Mouse (Mus musculus): Measurements from ENCODE around the gene Tnpo1. TPM values are rescaled to one million over a fixed set of nuclear protein-coding genes. Genes with fewer than 3 reads are reported as not detected.

The Tnpo1 gene
- 10 to 100 TPM; 95.4 to 97.2 TPM for total RNA-seq (2021)

DNA sequence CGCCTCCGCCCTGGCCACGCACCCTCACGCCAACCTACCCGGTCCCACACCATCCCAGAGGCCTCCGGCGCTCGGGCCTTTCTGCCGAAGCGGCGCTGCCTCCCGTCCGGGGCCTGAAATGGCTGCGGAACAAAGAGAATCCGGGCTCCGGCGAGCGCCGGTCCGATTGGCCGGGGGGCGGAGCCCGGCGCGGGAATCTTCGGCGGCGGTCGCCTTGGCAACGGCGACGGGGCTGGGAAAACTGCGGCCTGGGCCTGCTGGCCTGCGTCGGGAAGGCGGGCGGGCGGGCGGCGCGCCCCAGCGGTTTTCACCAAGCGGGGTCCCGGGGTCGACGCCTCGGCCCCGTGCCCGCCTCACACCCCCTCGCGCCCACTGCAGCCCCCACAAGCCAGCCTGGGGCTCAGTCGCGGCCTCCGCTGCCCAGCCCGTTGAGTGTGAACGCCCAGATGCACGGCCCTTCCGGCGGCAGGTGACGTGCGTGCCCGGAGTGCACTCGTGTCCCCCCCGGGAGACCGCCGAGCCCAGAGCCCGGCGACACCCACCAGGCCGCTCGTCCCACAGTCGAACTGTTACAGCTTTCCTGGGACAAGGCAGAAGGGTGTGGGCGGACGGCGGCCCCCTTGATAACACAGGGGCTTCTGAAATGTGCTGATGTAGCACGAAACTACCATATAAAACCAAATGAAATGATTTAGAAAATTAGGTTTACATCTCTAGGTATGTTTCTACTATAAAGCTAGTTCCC lies at the start of gene Tnpo1:
TSS of gene Tnpo1 (minus strand) at position 172 of the 745 bp plus-strand sequence.
- peak; percentile 96 for DNase-seq

DNA sequence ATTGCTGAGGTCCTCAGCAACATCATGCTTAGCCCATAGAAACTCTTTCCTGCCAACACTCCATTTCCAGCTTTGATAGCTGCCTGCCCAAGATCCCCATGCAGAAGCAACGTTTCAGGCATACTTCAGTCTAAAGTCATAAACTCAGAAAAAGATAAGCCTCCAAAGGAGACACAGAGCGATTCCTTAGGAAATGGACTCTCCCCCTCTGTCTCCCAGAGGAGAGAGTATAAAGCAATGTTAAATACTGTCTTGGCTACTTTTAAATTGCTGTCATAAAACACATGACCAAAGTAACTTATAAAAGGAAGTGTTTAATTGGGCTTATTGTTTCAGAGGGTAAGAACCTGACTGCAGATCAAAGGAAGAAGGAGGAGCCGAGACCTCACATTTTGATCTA lies 45.9 kb upstream of the Tnpo1 start:
- no peak for DNase-seq

DNA sequence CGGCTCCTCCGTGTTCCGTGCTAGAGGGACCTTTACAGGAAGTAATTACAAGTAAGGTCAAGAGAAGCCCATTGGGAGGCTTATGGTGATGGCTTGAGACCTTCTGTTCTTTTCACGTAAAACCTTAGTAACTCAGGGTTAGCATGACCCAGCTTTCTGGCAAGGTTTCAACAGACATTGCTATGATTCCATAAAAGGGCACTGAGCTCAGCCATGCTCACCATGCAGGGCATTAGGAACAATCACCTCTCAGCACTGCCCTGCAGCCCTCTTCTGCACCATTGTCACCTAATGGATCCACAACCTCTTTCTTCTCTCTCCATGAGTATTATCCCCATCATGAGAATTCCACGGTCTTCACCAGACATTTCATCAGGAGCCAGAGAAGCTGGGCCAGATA lies 45.5 kb upstream of the Tnpo1 start:
- no peak for DNase-seq

DNA sequence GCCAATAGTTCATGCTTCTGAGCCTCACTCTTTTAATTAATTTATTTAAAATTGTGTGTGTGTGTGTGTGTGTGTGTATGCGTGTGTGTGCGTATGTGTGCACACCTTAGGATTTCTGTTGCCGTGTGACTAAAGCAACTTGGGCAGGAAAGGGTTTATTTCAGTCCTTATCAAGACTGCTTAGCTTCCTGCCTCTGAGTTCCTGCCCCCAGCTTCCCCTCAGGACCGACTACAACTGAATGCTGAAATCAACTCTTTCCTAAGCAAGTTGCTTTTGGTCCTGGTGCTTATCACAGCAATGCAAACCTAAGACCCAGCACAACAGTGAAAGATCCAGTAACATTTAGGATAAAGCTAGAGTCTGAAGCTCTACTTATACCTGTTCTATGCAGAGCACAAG lies 42.3 kb upstream of the Tnpo1 start:
- no peak for DNase-seq

DNA sequence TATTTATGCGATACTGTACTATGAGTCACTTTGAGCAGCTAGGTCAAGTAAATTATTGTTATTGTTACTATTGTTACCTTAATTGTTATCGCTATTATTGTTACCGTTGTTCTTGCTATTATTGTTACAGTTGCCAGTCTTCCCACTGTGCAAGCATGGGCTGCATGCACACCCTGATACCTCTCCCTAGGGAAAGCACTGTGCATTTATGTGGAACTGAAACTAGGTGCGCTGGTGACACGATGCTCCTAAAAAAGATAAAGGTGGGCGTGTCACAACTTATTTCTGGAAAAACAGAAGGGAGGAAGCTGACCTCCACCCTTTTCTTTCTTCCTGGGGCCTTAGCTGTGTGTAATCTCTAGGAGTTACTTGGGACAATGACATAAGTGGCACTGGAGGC lies 41.8 kb upstream of the Tnpo1 start:
- DNase-seq: no peak

DNA sequence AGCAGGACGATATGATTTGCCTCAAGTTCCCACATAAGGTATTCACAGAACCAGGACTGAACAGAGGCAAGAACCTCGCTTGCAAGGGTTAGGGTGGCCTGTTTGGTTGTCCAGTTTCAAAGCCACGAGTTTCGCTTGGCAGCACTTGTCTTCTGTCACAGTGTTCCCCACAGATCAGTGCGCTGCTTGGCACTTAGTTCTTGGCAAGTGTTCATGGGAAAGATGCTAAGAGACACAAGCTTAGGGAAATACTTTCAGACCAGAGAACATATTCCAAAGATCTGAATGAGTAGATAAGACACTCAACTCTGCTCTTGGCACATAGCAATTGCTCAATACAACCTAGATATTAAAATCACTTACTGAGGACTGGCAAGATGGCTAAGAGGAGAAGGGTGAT lies 40.4 kb upstream of the Tnpo1 start:
- no peak for DNase-seq

DNA sequence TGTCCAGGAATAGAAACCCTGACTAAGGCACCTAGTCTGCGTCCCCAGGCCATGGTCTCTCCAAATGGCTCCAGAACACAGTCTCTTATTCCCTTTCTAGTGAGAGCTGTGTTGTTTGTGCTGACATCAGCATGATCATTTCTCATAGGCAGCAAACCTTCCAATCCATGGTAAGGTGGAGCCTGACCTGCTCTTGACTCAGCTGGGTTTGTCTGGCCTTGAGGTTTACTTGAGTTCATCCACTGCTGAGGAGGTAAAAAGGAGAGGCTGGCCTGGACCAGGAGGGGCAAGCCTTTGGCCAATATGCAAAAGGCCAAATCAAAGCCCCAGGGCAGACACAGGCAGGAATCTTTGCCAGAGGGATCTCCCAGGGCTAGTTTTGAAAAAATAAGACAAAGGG lies 37.4 kb upstream of the Tnpo1 start:
- no peak for DNase-seq

DNA sequence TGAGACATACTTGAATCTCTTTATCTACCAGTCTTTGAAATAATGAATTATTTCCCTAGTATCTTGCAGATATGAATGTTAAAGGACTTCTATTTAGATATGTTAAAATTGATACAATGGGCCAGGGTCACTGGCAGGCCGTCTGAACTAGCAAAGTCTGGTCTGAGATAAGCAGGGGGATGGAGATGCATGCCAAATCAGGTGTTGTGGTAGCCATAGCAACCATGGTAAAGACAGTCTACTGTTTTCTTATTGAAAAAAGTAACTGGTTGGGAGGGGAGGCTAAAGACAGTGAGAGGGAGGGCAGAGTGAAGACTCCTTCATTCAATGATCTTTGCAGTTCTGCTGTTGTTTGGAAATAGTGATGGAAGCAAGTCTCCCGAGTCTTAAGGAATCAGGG lies 32.0 kb upstream of the Tnpo1 start:
- DNase-seq: no peak

DNA sequence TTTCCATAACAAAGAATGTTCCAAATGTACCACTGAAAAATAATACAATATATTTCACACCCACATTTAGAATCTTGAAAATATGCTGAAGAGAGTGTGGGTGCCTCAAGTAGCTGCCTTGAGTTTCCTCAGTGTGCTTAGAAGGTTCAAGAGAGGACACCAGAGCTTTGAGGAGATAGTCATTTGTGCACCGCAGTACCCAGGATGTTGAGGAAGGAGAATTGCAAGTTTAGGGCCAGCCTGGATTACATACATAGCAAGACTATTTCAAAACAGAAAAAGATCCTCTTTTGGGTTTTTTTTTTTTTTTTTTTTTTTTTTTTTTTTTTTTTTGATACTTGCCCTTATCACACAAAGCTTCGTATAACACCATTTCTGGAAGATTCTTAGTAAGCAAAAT lies 30.0 kb upstream of the Tnpo1 start:
- DNase-seq: no peak

DNA sequence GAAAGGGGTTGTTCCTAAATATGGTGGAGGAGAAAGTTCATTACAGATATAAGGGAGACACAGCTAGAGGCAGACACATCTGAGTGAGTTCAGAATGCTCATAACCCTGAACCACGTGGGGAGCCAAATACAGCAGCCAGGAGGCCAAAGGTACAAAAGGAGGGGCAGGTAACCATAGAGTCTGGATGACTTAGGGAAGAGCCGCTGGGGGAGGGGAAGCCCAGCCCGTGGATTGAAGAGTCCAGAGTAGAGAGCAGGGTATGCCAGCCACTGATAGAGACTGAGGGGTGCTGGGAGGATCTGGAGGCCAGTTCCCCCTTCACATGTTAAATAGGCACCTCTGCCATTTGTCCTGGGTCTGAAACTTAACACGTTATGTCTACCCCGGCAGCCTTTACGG lies 29.5 kb upstream of the Tnpo1 start:
- no peak for DNase-seq

DNA sequence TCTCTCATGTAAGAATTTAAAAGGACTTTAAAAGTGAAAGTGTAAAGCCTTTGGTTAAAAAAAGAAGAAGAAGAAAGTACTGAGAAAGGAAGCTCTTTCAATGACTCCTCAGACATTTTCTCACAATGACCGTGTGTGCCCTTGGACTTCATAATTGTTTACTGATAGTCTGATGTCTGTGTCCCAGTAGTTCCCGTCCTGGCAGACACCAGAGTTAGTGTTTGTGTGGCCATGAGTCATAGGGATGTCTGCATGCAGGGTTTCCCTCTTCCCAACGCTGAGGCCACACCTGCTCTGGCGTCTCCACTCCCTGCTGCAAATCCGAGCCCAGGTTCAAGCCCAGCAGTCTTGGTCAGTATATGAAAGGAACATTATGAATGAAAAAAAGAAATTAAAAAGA lies 29.0 kb upstream of the Tnpo1 start:
- peak; percentile 26 for DNase-seq

DNA sequence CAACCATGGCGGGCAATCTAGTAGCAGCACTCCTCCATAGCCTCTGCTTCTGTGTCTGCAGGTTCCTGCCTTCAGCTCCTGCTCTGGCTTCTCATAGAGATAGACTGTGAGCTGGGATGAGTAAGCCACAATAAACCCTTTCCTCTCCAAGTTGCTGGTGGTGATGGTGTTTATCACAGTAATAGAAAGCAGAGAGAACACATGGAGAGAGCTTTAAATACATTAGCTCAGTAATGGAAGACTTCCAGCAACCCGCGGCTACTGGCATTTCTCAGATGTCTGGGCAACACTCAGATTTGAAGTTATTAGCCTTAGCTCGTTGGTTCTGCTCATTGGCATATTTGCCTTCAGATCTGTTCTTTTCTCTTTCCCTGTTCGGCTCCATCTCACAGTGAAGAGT lies 27.6 kb upstream of the Tnpo1 start:
- no peak for DNase-seq

DNA sequence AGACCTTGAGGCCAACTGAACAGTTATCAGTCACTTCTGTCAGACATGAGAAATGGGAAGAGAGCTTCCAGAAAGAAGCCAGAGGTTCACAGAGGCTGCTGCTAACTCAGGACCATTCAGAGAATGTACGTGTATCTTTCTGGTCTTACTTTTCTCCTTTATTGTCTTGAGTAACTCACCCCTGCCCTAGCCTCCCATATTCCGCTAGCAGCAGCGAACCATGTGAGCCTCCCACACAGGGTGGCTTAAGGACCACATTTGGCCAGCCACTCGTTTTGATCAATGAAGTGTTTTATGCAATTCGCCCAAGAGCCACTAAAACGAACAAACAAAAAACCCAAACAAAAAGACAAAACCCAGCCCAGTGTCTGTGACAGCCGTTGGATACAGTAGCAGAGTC lies 25.8 kb upstream of the Tnpo1 start:
- no peak for DNase-seq

DNA sequence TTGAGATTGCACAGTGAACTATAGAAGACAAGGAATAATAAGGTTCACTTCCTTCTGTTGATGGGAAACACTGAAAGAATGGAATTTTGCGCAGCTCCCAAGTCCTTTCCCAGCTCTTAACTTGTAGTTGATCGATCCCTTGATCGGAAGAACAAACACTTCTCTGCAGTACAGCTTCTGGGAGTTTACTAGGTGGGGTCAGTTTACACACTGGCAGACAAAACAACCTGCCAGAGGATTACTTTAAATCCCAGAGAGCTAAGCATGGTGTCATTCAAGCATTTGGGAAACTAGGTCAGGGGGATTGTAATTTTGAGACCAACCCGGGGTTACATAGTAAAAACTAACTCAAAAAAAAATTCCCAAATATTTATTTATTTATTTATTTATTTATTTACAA lies 22.0 kb upstream of the Tnpo1 start:
- DNase-seq: no peak

DNA sequence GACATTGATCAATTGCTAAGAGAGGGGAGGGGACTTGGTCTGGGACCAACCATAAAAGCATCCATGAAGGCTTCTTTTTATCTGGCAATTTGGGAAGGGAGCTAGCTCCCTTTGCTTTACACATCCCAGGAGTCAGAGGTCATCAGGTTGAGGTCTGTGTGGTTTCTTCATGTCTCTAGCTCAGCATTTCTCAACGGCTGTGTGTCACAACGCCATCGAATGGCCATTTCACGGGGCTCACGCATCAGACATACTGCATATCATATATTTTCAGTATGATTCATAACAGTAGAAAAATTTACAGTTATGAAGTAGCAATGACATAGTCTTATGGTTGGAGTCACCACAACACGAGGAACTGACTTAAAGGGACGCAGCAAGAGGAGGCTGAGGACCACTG lies 20.2 kb upstream of the Tnpo1 start:
- DNase-seq: no peak

DNA sequence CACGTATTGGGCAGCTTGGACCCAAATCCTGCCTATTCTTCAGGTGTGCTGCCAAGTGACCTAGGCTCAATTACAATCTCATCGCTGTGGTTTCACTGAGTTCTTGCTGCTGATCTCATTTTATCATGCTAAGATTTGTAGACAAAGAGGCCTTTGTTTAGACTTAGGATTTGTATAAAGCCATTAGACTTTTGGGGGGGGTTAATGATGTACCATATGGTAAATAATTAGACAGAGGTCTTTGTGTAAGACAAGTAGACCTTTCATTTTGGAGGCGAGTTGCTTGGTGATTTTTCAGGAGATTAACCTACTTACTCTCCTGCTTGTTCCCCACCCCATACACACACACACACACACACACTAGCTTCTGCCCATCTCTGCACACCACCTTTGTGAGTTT lies 19.7 kb upstream of the Tnpo1 start:
- DNase-seq: no peak

DNA sequence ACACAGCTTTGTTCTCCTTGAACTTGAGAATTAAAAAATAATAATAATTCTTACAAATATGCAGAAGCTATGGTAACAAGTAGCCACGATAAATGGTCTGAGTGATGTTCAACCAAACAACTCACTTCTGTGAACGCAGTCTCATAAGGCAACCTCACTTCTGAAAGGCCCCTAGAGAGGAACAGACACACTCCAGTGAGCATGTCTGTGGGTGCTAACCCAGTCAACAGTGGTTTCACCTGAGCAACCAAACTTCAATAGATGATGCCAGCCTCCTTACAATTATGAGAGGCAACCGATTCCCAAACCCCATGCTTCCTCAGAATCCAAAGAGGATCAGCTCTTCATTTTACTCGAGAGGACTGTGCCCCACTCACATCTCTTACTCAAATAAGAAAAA lies 19.2 kb upstream of the Tnpo1 start:
- no peak for DNase-seq

DNA sequence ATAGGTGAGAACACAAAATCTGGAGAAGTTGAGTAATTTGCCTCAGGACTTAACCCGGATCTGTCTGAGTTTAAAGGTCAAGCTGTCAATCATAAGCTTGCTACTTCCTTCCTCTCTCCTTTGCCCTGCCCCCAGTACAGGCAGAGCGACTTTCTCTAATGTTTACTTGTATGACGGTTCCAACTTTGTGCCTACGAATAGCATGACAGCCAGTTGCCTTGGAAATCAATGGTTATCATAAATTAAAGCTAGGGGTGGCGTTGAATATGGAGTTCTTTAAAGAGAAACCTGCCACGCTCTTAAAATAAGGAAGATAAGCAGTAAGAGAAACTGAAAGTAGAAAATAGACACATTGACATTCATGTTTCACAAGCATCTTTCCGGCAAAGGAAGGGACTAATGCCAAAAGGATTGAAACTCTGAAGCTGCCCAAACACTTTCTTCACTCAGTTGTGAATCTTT lies 18.5 kb upstream of the Tnpo1 start:
- no peak for DNase-seq

DNA sequence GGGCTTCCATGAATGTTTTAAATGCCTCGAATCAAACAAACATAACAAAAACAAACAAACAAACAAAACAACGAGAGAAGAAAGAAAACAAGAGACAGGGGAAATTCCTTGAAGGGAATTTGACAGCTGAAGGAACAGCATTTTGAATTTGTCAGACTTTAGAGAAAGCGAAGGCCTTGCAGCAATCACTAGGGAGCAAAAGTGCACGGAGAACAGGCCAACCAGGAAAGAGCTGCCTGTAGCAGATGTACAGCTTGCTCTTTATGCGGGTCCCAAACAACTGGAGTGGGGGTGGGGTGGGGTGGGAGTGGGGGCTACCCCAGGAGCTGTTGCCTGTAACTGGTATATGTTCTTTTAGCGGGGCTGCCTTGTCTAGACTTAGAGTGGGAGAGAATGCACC lies 16.2 kb upstream of the Tnpo1 start:
- DNase-seq: no peak

DNA sequence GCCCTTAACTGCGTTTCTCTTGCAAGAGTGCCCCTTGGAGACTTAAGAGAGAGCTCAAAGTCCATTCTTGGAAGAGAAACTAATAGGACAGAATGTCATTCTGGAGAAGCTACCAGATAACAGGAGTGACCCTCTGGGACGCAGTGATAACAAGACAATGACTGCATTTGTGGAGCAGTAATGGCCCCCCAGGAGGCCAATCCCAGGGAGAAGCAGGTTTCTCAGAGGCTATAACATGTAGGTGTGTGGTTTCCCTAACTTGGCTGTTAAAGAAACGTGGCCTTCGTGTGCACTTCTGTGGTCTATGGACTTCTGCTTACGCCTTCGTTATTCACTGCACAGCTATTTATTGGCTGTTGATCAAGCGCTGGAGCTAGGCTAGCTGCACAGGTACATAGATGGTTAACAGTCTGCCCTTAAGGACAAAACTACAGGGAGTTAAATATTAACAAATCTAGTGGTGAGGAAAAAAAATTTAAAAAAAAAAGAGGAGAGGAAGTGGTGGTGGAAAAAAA lies 15.7 kb upstream of the Tnpo1 start:
- DNase-seq: no peak

DNA sequence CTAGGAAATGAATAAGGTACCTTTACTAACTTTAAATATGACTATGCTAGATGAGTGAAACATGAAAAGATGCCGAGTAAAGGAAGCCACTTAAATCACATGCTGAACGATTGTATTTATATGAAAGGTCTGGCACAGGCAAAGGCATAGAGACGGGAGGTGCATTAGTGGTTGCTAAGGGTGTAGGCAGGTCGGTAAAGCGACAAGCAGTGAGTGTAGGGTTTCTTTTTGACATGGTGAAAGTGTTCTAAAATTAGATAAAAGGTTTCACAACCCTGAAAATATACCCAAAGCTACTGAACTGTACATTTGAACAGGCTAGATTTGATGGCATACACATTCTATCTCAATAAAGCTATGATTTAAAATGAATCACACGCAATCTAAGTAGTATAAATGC lies 10.9 kb upstream of the Tnpo1 start:
- no peak for DNase-seq

DNA sequence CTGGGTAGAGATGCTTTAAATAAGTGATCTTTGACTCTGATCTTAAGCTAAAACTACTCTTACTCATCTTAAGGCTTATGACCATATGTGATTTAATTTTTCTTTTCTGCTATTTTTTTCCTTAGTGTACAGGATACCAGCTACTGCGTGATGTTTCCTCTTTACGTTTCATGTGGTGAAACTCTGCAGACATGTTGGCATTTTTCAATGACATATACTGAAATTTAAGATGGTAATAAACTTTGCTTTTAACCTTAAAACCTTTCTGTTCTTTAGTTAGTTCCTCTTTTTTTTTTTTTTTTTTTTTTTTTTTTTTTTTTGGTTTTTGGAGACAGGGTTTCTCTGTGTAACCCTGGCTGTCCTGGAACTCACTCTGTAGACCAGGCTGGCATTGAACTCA lies 2.7 kb upstream of the Tnpo1 start:
- DNase-seq: no peak

DNA sequence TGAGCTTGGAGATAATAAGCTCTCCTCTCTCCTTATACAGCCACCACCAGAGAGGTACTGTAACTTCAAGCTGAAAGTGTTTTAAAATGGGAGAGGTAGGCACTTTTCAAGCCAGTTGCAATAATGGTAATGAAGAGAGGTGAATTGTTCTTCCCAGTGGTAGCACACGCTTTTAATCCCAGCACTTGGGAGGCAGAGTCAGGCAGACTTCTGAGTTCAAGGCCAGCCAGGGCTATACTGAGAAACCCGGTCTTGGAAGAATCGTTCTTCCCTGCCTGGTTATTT lies 716 bp upstream of the Tnpo1 start:
- DNase-seq: no peak

DNA sequence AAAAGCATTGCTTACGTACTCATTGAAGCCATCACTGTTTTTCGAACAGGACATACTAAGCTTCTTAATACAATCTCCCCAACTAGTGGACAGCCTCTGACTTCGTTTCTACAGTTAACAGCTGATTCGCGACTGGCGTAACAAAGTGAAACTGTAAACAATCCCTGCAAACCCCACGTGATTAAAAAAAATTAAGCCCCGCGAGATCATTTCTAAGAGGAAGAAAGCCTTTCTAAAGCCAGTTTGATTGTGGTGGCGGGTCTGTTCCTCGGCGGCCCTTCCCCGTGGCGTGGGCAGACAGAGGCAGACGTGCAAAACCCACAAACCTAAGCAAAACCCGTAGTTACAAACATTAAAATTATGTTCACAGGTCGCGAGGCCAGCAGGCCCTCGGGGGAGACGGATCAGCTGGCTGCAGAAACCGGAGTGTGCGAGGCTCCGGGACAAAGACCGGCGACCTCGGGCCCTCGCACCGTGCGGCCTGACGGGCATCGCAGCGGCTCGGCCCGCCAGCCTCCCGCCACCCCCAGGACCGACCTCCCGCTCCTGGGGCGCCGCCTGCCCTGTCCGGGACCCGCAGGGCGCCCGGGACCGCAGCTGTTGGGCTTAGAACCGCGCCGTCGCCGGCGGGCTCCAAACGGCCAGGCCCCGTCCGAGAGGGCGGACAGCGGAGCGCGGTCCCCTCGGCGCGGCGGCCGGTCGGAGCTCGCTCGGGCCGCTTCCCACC lies 535 bp downstream of the Tnpo1 start:
- peak; percentile 60 for DNase-seq
